Mouse (Mus musculus) heart, embryonic 11.5 days (tissue): ENCODE measurements at regions not wholly inside any gene's neighbourhood (a gene's known extent, or its start where the extent isn't known, plus 50 kb on each side); places are given as distances from the start of the nearest gene placed in this dataset.

Source experiments
- ATAC-seq: fragments of 200-750 bp; cut with Nextera tagmentation; replicated peaks from 2 replicates; pipeline ENCODE4 v1.8.0; 2017; ENCODE audit warnings: moderate library complexity; ENCODE audit not compliant: insufficient number of reproducible peaks, low FRiP score, low TSS enrichment
- H3K27ac ChIP-seq: fragments of 300-500 bp; sonication (generic); 2 replicates; pipeline ENCODE4 v1.5.1; 2014; ENCODE audit warnings: mild to moderate bottlenecking, low read depth, low read length
- H3K27me3 ChIP-seq: fragments of 300-500 bp; sonication (generic); 2 replicates; pipeline ENCODE4 v1.6.1; 2014; ENCODE audit warnings: mild to moderate bottlenecking, low read length, mixed read lengths; ENCODE audit not compliant: control insufficient read depth, insufficient read depth
- H3K36me3 ChIP-seq: fragments of 300-500 bp; sonication (generic); 2 replicates; pipeline ENCODE4 v1.6.1; 2014; ENCODE audit warnings: mild to moderate bottlenecking, low read length, moderate library complexity, mixed read lengths; ENCODE audit not compliant: control insufficient read depth, insufficient read depth
- H3K4me1 ChIP-seq: fragments of 300-500 bp; sonication (generic); 2 replicates; pipeline ENCODE4 v1.6.1; 2014; ENCODE audit warnings: low read length; ENCODE audit not compliant: control insufficient read depth, insufficient read depth
- H3K4me2 ChIP-seq: fragments of 300-500 bp; sonication (generic); 2 replicates; pipeline ENCODE4 v1.6.1; 2014; ENCODE audit warnings: mild to moderate bottlenecking, moderate library complexity
- H3K4me3 ChIP-seq: fragments of 300-500 bp; sonication (generic); 2 replicates; pipeline ENCODE4 v1.5.1; 2014; ENCODE audit warnings: low read depth, low read length
- H3K9ac ChIP-seq: fragments of 300-500 bp; sonication (generic); 2 replicates; pipeline ENCODE4 v1.6.1; 2014; ENCODE audit warnings: mild to moderate bottlenecking, low read depth, low read length, moderate library complexity
- H3K9me3 ChIP-seq: fragments of 300-500 bp; sonication (generic); replicated peaks from 2 replicates; pipeline ENCODE4 v1.6.1; 2016; ENCODE audit warnings: low read length; ENCODE audit not compliant: control insufficient read depth
- WGBS: fragments of 180-500 bp; shearing (Covaris S2); extraction: QIAGEN DNeasy Blood & Tissue Kit; methylation state at CpG from one replicate; pipeline ENCODE4 v1.1.7; 2014; ENCODE audit not compliant: insufficient replicate concordance; 5-methylcytosine and 5-hydroxymethylcytosine counted together

DNA sequence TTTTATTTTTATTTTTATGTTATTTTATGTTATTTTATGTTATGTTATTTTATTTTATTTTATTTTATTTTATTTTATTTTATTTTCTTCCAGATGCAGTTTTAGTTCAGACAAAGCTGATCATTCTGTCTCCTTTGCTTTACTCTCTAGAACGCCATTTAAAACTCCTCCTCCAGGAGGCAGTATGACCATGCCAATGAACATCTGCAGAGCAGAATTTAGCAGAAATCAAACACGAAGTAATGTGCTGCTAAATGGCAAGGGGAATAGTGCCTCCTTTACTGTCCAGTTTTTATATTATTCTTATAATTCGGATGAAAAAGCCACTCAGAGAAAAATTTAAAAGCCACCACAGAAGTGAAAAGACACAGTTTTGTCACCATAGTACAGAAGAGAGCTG lies 1059.1 kb downstream of the 9330182O14Rik start:
- Histone ChIP-seq H3K4me3 (no peak overlapping the region), H3K27me3 (no peaks in the 10 kb centered on the region), H3K27ac (no peak overlapping the region), H3K9ac (no peak overlapping the region), H3K9me3 (no peaks in the 10 kb centered on the region), H3K36me3 (no peaks in the 10 kb centered on the region), H3K4me2 (no peak overlapping the region), H3K4me1 (no peaks in the 10 kb centered on the region)
- 14% methylated on average over 3 of the region's 3 CpGs for WGBS
- no peak for ATAC-seq

DNA sequence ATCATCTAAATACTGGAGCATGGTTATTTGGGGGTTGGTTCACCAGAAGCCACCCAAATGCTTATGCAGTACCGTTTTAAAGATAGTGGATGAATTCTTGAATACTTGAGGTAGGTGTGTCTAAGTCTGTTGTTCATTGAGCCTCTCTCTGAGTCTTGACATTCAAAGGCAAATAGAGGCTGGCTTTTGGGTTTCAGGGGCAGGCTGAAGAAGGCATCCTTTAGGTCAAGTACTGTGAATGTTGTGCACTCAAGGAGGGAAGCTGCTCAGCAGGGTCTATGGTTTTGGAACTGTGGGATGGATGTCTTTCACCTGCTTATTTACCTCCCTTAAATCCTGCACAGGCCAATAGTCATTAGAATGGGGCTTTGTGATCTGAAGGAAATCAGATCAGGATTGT lies 1089.6 kb downstream of the 9330182O14Rik start:
- WGBS: 65% methylated on average over 1 of the region's 1 CpGs
- Histone ChIP-seq H3K4me1 (no peaks in the 10 kb centered on the region), H3K27me3 (no peaks in the 10 kb centered on the region), H3K9me3 (no peaks in the 10 kb centered on the region), H3K4me2 (no peak overlapping the region), H3K36me3 (no peaks in the 10 kb centered on the region), H3K4me3 (no peak overlapping the region), H3K9ac (no peak overlapping the region), H3K27ac (no peak overlapping the region)
- no peak for ATAC-seq

GRCm38 (mm10) chr15:41232406-41233060 lies 1098.4 kb downstream of the 9330182O14Rik start:
- Histone ChIP-seq H3K4me3 (no peak overlapping the region), H3K9ac (no peak overlapping the region), H3K27ac (no peak overlapping the region), H3K27me3 (no peaks in the 10 kb centered on the region), H3K4me2 (no peak overlapping the region), H3K9me3 (no peaks in the 10 kb centered on the region), H3K4me1 (no peaks in the 10 kb centered on the region), H3K36me3 (no peaks in the 10 kb centered on the region)
- no peak for ATAC-seq
- 50% methylated on average over 2 of the region's 2 CpGs for WGBS
